Mouse (Mus musculus) spleen, postnatal 14 days (tissue): ENCODE measurements around the gene Acad10.
"Not testable (repeated sequence)": the region's sequence is repeated elsewhere in the genome, so short reads cannot be mapped to it uniquely, and the experiment has no call there.

Source experiments
- DNase-seq, 2 experiments: peaks; one replicate each; pipeline ENCODE4 v3.0.0; 2021 to 2022; ENCODE audit warnings: low spot score in 2 of 2

Gene Acad10

DNA sequence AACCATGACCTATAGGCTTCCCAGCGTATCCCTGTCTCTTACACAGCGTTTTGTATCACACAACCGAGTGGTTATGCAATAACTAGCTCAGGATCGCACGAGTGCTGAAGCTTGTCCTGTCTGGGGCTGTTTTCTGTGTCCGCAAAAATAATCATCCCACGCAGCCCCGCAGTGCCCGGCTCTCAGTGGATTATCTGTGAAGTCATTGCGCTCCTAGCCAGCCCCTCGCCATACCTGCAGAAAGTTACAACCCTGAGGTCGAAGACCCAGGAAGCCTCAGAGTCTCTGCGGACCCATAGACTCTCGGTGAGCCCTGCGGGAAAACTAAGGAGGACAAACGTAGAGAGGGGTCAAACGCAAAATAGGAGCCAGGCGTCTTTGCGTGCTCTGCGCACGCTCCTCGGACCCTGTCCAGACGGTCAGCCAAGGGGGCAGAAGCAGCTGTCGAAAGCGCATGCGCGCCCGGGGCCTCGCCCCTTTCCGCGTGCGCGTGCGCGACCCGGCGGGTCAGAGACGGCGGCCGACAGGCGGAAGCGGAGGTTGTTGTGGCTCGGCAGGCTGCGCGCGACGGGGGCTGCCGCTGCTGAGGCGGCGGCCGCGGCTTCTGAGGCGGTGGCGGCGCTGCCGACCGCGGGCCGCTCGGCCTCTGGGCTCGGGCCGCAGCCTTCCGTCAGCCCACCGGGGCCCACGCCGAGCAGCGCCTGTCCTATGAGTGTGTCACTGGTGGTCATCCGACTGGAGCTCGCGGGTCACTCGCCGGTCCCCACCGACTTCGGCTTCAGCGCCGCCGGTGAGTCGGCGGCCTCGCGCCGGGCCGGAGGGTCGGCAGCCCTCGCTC is at the start of gene Acad10, which contains the start of gene Brap:
Gene Acad10 (minus strand): TSS at position 456 of the 838 bp plus-strand sequence.
Gene Brap (plus strand): TSS at position 505 of the 838 bp plus-strand sequence.
- DNase-seq, result peak; percentile 85 to 94

DNA sequence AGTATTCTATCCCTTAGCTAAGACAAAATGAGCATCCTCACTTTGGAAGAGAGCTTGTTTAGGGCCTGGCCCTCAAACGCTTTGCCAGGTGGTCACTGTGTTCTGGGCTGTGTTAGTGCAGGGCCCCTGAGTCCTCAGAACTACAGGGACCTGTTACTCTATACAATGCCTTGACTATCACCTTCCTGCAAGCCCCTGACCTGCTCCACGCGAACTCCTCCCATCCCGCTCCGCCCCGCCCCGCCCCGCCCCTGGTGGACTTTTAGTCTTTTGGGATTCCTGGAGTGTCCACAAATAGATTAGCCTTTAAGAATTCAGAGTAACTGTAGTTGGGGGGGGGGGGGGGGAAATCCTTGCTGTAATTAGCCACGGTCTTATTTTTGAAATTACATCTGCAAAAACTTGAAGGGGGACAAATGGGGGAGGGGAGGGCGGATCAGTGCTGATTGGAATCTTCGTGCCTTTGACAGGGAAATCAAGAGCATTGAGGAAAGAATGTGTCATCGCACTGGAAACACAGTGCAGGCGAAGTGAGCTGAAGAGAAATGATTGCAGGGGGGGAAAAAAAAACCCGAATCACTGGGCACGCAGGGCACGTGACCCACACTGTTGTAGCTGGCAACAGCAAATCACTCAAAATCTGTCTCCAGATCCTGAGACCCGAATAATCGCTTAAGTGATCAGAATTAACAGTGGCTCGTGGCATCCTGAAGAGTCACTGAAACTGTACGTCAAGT is 44.4 kb upstream of the Acad10 start:
- no peak for DNase-seq

DNA sequence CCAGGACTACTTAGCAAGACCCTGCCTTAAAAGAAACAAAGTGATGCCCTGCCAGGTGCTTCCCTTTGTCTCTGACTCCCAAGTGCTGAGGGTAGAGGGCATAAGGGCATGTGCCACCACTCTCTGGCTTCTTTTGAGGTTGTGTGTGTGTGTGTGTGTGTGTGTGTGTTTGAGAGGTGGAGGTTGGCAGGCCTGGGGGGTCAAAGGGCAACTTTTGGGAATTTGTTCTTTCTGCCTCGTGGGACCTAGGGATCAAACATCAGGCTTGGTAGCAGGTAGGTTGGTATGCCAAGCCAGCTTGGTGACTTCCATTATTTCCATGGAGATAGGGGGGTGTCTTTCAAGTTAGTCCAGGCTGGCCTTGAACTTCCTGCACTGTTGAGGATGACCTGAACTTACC is 43.0 kb upstream of the Acad10 start:
- DNase-seq, result no peak

DNA sequence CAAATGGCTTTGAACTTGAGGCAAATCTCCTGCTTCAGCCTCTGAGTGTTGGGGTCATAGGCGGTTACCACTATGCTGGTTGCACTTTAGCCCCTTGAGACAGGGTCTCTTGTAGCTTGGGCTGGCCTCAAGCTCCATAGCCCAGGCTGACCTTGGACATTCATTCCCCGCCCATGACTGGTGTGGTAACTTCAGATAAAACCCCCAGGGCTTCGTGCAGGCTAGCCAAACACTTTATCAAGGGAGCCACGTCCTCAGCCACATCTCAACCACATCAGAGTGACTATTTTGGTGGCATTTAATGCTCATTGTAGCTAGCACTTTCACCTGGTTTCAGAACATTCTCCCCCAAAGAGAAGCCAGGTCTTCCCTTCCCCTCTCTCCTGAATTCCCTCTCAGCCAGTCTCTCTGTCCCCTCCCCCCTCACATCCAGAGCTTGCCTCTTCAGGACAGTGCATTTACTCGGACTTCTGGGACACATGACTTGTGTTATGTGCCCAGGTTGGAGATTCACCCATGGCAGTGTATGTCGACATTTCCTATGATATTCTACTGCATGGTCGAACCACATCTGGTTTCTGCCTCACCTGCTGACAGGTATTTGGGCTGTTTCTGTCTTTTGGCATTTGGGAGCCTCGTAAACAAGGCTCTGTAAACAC is 40.9 kb upstream of the Acad10 start:
- peak; percentile 23 to 47 for DNase-seq

DNA sequence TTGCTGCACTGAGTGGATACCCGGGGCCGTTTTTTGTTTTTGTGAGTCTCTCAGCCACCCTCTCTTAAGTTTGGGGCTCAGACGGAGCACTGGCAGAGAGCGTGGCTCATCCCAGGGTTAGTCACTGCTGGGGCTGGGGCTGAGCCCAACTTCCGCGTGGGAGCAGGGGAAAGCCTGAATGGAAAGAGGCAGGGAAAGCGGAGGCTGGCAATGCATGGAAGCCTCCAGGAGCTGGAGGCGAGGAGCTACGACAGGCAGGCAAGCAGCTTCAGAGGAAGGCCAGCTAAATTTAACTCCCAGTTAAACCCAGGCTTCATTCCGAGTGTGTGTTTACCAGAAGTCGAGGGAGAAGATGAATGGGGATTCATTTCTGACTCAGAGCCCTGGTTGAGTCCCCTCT is 40.2 kb upstream of the Acad10 start:
- DNase-seq, result no peak

DNA sequence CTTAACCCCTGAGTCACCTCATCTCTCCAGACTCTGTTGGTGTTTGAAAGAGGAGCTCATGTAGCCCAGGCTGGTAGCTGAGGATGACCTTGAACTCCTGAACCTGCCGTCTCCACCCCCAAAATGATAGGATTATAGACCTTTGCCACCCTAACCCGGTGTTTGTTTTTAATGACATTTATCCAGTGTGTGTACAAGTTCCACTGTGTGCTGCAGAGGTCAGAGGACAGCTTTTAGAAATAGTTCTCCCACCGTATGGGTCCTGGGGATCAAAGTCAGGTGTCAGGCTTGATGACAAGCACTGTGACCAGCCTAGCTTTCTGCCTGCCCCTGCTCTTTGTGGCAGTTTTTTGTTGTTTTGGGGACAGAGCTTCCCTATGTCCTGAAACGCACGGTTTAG is 39.6 kb upstream of the Acad10 start:
- no peak for DNase-seq

DNA sequence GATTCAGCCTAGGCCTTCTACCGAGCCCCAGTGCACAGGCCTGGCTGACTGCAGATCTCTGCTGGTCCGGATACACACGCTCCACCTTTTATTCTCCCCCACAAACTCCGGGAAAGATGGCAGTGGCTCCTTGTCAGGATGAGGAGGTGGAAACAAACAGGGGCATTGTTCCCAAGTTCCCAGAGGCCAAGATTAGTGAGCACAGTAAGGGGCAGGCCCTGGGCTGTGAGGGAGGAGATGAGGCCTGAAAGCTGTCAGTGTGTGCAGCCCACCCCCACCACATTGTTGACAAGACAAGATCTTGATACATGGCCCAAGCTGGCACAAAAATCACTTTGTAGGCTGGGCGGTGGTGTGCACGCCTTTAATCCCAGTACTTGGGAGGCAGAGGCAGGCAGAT is 36.4 kb upstream of the Acad10 start:
- no peak for DNase-seq

DNA sequence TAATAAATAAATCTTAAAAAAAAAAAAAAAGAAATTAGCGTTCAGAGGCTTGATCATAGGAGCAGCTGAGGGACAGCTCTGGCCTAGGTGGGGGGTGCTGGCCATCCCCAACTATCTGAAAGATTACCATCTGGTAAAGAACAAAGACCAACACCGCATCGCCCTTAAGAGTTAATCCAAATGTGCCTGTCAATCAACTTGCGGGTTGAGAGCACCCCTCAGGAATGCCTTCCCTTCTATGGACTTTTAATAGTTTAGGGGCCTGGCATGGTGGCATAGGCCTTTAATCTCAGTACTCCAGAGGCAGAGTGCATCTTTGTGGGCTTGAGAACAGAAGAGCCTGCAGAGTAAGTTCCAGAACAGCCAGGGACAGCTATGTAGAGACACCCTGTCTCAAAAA is 32.6 kb upstream of the Acad10 start:
- DNase-seq, result no peak

DNA sequence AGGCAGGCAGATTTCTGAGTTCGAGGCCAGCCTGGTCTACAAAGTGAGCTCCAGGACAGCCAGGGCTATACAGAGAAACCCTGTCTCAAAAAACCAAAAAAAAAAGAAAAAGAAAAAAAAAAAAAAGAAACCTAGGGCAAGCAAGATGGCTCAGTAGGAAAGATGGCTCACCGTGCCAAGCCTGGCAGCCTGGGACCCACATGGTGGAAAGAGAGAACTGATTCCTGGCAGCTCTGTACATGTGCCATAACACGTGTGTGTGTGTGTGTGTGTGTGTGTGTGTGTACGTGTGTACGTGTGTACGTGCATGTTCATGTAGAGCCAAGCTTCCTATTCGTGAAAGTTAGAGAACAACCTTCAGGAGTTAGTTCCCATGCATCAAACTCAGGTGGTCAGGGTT is 31.1 kb upstream of the Acad10 start:
- DNase-seq, result not testable (repeated sequence)

DNA sequence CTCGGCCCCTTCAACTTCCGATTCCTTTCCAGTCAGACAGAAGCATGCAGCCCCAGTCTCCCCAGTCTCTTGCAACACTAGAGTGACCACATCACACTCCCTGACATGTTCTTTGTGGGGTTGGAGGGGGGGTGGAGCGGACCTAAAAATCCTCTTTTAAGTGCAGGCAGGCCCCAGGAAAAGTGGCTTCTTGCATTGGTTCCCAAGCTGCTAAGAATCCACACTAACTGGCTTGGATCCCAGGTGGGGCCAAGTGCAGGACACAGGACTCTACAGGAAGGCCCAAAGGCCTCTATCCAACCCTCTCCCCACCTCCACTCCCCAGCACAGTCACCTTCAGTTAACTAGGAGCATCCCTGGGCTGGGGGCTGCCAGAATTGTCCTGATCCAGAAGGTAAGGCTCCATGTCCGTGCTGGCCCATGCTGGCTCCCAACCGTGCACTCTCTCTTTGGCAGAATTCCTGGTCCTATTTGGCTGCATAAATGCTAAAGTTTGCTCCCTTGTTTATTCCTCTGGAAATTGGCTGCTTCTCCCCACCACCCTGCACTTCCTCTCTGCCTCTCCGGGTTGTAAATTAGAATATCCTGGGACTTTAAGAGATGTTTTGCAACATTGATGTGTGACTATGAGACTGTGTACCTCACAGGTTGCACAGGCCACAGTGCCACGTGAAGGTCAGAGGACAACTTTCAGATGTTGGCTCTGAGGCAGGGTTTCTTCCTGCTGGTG is 30.3 kb upstream of the Acad10 start:
- DNase-seq, result no peak

DNA sequence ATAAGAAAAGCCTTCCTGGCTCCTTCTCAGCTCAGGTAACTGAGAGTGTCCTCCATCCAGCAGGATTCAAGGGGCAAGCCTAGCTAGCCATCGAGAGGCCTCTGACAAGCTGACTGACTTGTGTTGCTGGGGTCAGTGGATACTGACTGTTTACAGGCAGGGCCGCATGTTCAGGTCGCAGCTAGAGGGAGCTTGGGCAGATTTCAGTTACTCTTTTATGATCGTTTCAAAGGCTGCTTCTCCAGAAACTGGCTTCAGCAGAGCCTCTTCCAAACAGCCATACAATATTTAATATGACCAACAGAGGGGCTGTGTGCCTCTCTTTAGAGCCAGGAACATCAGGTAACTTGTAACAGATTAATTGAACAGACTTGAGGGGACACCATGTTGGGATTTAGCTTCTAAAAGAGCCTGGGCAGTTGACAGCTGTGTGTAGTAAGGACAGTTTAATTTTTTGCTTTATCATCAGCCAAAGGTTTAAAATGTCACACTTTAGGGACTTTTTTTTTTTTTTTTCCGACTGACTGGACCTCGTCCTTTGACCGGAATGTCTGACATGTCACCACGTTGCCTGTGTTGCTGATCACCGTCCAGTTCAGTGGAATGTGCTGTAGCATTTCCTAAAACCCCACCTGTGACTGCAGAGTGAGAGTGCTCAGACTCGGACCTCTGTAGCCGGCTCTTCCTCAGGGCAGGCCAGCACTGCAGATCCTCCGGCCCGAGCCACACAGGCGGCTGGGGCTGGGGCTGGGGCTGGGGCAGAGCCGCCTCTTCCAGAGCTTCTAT is 26.0 kb upstream of the Acad10 start:
- DNase-seq, result no peak

DNA sequence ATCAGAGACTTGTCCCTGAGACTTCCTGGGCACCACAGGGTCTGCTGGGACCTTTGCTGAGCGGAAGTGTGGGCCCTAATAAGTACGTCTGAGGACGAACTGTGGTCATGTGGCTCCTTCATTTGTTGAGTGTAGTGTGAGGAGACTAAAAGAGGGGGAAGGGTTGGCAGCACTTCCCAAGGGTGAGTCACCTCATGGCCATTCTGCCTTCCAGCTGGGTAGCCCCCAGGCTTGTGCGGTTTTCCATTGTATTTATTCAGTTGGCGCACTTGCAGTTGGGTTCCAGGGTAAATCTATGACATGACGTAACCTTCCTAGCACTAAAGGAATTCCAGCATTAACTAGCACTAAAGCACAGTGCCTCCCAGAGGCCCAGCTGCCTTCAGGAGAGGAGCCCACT is 25.2 kb upstream of the Acad10 start:
- DNase-seq, result no peak

DNA sequence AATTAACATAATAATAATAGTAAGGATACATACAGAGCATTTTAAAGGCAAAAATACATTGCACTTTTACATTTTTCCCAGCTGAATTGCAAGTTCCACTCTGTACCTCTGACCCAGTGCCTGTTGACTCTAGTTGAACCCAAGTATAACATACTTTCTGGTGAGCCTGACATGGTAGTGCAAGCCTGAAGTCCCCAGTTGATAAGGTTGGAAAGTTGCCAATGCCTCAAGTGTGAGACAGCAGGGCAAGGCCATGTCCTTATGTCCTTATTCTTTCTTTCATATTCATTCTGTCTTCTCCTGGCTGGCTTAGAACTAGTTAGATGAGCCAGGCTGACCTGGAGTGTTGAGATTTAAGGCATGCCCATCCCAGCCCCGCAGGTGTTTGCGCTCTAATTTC is 21.9 kb upstream of the Acad10 start:
- no peak for DNase-seq

DNA sequence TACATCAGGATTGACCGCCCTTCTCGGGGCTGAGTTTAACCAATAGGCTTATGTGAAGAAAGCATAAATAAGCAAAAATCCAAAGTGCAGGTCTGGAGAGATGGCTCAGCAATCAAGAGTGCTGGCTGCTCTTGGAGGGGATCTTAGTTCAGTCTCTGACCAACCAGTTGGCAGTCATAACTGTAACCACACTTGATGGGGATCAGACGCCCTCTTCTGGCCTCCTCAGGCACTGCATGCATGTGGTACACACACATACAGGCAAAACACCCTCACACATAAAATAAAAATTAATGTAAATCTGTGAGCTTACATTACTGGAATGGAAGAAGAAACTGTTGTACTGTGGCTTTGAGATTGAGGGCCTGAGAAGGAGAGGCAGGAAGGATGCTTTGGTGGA is 10.1 kb upstream of the Acad10 start:
- DNase-seq, result peak in 1 of 2 experiments; percentile 36

DNA sequence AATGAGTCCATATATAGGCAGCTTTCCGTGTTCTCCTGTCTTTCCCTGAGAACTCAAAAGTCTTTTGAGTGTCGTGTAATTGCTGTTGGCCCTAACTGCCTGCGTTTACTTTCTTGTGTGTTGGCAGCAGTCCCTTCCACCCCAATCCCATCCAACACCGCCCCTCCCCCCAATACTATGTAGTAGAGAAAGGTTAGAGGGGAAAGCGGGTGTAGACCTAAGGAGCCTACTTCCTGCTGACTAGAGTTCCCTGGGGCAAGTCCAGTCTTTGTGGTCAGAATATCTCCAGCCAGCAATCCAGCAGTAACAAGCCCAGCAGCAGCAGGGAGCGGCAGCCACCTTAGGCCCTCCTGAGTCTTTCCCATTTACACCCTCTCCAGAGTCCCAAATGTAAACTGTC is 8.1 kb upstream of the Acad10 start:
- no peak for DNase-seq

DNA sequence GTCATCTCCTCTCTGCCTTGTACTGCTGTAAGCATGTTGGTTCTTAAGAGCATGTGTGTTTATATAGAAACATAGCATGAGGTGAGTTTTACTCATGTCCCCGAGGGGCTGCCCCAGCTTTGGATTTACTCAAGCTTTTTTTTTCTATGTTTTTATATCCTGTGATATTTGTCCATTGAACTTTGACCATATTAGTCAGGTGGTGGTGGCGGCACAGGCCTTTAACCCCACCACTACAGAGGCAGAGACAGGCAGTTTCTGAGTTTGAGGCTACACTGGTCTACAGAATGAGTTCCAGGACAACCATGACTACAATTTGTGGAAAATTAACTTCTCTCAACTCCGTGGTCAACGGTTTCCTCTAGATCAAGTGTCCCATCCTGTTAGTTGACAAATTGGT is 6.8 kb upstream of the Acad10 start:
- DNase-seq, result no peak

DNA sequence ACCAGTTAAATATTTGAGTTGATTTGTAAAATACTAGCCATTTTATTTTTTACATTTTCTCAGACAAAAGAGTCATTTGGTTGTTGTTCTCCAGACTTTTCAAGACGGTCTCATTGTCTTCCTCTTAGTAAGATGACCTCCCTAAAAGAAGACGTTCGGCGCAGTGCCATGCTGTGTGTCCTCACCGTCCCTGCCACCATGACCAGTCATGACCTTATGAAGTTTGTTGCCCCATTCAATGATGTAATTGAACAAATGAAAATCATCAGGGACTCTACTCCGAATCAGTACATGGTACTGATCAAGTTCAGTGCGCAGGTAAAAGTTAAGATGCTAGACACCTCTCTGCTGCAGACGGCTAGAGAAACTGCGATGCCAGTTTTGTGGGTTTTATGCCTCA is 4.7 kb upstream of the Acad10 start:
- no peak for DNase-seq

DNA sequence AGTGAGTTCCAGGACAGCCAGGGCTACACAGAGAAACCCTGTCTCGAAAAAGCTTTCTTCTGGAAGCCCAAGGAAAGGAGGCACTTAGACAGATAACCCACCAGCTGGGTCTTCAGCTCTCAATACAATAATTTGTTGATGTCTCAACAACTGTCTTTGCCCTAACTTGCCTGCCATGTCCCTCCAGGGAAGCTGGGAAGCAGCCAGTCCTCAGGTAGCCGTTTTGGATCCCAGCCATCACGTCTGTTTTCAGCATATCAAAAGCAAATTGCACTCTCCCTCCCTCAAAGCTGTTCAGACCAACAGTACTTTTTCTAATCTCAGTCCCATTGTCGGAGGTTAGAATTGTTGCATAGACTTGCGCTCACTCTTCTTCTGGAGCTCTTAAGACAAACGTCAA is 3.8 kb upstream of the Acad10 start:
- DNase-seq, result no peak

DNA sequence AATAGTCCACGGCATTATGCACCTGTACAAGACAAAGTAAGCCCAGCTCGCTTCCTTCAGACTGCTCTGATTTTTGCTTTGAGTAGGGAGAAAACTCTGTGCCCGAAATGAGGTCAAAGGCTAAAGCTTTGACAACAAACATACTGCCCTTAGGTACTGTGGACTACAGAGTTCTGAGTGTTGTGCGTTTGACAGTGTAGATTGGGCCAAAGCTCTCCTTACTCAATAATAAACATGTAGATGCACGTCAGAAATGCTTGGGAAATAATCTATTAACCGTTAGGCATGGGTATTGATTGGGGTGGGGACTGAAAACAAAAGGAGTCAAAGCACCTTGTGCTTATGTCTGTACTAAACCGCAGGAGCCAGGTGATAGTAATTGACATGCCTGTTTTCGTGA is 3.1 kb upstream of the Acad10 start:
- DNase-seq, result no peak

DNA sequence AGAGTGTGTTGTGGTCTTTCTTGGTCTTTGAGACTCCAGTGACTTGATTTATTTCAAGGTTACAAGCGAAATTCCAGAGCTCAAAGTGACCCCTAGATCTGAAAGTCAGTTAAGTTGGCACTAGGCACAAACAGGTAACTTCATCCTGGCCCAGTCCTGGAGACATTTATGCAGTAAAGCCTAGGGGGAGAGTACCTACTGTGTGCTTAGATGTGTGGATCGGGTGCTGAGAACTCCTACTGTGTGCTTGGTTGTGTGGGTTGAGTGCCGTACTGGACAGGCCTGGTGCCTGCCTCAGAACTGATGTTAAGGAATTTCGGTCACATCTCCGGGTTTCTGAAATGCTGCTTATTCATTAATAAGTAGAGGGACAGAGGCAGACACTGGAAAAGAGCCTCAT is 1.2 kb upstream of the Acad10 start:
- no peak for DNase-seq

DNA sequence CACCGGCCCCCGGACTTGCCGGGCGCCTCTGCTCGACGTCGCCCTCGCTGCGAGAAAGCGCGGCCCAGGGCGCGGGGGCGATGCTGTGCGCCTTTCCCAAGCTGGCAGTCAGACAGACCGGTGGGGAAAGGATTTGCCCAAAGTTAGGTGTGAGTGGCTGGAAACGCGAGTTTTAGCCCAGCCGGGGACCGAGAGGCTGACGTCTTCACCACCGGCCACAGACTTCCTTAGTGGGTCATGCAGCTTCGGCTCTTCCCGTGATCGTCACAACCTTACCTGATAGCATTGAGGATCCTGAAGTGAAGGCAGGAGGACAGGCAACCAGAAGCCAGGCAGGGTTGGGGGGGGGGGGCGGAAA is 562 bp upstream of the Acad10 start:
- DNase-seq, result peak in 1 of 2 experiments; percentile 24
